Mouse (Mus musculus): ENCODE measurements around the gene Ganc. TPM values are rescaled to one million over a fixed set of nuclear protein-coding genes. Genes with fewer than 3 reads are reported as not detected.

The Ganc gene
- total RNA-seq (2023), result 10 to 100 TPM; 21.5 to 22.4 TPM

DNA sequence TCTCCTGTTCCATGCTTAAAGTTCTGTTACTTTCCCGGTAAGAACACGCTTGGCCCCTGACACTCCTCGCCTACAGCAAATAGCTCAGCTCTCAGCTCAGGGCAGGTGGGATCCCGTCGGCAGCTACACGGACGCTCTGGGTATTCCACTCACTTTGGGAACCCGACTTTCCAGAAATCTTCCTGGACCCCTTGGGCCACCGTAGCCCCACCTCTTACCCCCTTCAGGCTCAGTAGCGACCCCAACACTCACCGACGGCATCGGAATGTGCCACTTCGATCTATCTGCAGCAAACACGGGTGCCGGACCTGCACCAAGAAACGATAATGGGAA, at the start of gene Ganc:
Gene Ganc (plus strand): TSS at position 244 of the 333 bp plus-strand sequence.

GRCm38 (mm10) chr2:120403986-120404822, 508 bp downstream of the Ganc start, which contains the start of gene Tmem87a:
Gene Tmem87a, minus strand, starts transcription at chr2:120404113.

DNA sequence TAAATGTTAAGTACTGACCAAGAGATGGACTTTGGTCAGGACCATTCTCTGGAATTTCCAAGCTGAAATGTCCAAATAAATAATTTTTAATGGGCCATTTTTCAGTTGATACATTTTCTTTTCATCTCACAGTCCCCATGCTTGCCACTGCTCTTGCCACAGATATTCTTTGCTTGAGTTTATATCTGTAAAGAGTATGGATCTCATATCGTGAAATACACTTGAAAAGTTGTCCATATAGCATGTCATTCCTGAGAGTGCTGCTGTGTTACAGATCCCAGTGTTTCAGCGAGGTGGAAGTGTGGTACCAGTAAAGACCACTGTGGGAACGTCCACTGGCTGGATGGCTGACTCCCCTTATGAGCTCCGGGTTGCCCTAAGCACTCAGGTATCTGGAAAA, 52.0 kb downstream of the Ganc start, which contains the start of gene Capn3:
Gene Capn3 (plus strand): TSS at position 301 of the 400 bp plus-strand sequence.

Other genes with a start within 250 kb of the Ganc start
- 10 to 100 TPM; 19.3 to 22.2 TPM for gene Ehd4, start 249.3 kb upstream of the Ganc start, total RNA-seq (2023)
- not detected for gene Pla2g4e, start 158.6 kb upstream of the Ganc start, total RNA-seq (2023)
- gene Pla2g4d, start 114.7 kb upstream of the Ganc start, total RNA-seq (2023), result not detected
- gene Pla2g4f, start 89.7 kb upstream of the Ganc start, total RNA-seq (2023), result under 1 TPM; 0.67 to 0.71 TPM
- 10 to 100 TPM; 66.4 to 73.2 TPM for gene Vps39, start 50.8 kb upstream of the Ganc start, total RNA-seq (2023)
- gene Tmem87a, start 217 bp downstream of the Ganc start, total RNA-seq (2023), result 10 to 100 TPM; 62.4 to 64.3 TPM
- gene Capn3, start 52.1 kb downstream of the Ganc start, total RNA-seq (2023), result 1 to 10 TPM; 3.7 to 4.6 TPM
- gene Zfp106, start 159.9 kb downstream of the Ganc start, total RNA-seq (2023), result 10 to 100 TPM; 67.2 to 73.8 TPM
- 10 to 100 TPM; 26.3 to 32.8 TPM for gene Snap23, start 163.8 kb downstream of the Ganc start, total RNA-seq (2023)
- 10 to 100 TPM; 21.6 to 27.2 TPM for gene Haus2, start 205.5 kb downstream of the Ganc start, total RNA-seq (2023)
- 10 to 100 TPM; 15.1 to 18.6 TPM for gene Lrrc57, start 205.6 kb downstream of the Ganc start, total RNA-seq (2023)
- under 1 TPM; 0.41 to 0.44 TPM for gene Stard9, start 225.2 kb downstream of the Ganc start, total RNA-seq (2023)

Measured in T-cell, adult 66 days (primary cell).